Mouse (Mus musculus) naive thymus-derived CD4-positive, alpha-beta T cell, adult 2 months (primary cell): ENCODE results near the gene Ctsd.

ENCODE experiments used
- DNase-seq: peaks from one replicate; pipeline ENCODE4 v3.0.0-alpha.2; 2011; ENCODE audit warnings: low read depth

The Ctsd gene

GRCm38 (mm10) chr7:142399250-142399649 is 11.4 kb upstream of the Ctsd start:
- DNase-seq: no peak

GRCm38 (mm10) chr7:142398052-142398451 is 10.2 kb upstream of the Ctsd start:
- no peak for DNase-seq

DNA sequence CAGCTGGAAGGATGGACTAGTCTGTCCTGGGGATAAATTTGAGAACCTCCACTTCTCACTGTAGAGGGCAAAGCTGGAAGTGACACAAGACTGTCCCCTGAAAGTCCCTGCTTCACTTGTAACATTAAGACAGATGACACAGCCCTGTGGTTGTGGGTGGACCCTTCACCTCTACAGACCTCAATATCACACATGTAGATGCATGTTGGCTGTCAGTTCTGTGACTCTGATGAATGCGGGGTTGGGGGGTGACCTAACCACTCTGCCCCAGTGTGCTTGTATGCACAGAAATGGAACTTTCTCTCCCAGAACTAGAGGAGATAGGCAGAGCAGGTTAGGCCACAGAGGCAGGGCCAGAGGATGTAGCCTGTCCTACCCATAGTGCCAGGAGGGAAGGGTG is 8.8 kb upstream of the Ctsd start:
- DNase-seq: no peak

DNA sequence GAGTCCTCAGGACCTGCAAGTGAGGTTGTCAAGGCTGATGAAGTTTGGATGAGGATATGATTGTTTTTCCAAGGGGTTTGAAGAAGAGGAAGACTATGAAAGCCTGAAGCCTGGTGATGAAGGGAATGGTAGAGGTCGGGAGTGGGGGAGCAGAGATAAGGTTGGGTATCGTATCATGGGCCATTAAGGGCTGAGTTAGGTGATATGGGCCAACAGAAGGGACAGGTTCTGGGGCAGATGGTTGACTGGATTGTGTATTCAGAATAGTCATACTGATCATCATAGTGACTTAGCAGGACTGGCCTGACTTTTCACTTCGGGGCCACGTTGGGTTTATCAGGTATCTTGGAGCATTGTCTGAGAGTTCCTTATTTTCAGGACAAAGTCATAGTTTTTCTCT is 7.6 kb upstream of the Ctsd start:
- DNase-seq: no peak

DNA sequence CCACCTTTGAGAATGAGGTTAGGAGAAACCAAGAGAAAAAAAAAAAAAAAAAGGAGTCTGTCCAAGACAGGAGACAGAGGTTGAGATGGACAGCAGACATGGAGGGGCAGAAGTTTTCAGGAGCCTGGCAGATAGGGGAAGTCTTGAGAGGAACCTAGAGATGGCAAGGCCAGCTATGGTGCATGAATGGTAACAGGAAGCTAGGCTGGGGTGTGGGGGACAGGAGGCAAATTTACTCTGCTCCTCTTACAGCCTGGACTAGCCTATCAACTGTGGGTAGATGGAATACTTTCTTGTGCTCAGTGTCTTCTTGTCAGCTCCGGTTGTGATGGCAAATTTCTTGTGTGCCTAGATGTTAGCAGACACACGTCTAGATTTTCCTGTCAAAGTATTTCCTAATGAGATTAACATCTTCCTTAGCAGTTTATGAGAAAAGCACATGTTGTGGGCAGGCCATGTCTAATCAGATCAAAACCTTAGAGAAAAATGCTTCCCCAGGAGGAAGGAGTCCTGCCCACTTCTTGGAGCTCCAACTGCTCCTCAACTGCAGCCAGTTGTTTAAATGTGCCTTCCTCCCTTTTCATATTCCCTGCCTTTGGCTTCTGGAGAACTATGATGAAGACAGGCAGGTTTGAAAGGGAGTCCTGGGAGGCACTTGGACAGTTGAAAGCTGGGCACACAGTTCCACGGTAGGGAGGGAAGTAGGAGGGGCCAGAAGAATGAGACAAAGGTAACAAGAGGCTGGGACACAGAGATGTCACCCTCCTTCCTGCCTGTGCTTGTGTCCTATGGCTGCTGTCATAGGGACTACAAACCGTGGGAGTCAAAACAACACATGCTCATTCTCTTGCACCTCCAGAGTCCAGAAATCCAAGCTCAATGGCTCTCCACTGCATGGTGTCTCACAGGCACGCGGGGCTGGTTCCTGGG is 6.7 kb upstream of the Ctsd start:
- peak; percentile 36 for DNase-seq

DNA sequence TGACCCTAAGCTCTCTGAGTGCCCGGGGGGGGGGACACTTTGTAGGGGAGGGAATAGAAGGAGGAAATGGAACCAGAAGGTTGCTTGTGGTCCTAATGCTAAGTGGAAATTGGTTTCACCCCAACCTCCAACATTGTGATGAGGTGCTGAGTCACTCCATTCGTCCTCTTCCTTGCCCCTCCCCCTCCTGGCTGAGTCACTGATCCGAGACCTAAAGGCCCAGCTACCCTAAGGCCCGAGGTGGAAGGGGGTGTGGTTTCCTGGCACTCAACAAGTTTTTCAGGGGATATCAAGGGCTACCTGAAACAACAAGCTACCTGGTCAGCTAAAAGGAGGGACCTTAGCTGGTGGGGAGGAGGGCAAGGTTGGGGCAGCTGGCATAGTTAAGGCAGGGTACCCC is 5.4 kb upstream of the Ctsd start:
- DNase-seq: no peak

DNA sequence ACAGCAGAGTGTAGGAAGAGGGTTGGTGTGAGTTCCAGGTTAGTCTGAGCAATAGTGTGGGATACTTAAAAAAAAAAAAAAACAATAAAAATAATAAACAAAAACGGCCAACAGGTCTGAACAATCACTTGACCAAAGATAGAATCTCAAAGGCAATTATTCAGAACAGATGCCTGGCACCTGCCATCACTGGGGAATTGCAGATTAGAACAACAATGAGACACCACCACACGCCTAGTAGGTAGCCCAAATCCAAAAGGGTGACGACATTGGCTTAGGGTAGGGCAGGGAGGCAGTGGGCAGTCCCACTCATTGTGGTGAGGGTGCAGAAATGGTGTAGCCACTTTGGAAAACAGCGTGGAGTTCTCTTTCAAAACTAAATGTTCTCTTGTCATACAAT is 3.8 kb upstream of the Ctsd start:
- no peak for DNase-seq

- no peak for DNase-seq
These were observed 3.3 kb upstream of the Ctsd start for GRCm38 (mm10) chr7:142391108-142391507.

DNA sequence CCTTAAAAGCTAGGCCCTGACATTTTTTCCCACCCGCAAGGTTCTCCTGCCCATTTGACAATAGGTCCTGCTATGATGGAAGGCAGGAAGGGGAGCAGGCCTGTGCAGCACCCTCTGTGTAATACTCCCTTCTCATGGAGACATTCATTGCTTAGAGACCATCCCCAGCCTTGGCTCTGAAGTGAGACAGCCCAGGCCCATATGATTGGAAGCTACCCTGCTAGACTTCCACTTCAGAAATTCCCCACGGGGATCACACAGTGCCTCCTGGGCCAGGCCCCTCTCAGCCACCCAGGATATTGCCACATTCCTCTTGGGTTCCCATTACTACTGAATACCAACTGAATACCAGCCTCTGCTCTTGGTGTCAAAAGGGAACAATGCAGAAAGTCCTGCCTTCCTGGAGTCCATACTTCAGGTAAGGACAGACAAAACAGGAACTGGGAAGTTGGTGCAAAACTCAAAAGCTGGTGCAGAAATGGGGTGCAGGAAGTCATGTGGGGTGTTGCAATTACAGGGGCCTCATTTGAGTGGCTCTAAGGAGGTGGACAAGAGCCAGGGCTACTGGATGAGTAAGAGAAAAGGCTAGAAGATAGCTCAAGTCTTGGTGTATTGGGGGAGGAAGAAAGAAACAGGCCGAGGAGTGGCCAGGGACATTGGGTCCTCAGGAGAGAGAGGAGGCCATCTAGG is 2.3 kb upstream of the Ctsd start:
- no peak for DNase-seq

DNA sequence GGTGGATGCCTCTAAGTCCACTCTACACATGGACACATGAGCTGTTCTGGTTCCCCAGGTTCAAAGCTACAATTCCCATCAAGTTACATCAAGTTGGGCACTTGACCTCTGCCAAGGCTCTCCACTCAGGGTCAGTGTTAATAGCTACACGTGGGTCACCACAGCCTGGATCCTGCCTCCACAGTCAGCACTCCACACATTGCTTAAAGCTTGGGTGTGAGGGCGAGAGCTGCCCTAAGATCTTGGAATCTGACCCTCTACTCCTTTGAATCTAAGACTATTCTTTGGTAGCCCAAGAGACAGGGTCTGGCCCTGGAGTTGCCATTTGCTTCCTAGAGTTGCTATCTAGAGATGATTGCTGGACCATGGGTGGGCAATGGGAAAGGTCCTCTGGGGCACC is 902 bp upstream of the Ctsd start:
- peak; percentile 13 for DNase-seq

DNA sequence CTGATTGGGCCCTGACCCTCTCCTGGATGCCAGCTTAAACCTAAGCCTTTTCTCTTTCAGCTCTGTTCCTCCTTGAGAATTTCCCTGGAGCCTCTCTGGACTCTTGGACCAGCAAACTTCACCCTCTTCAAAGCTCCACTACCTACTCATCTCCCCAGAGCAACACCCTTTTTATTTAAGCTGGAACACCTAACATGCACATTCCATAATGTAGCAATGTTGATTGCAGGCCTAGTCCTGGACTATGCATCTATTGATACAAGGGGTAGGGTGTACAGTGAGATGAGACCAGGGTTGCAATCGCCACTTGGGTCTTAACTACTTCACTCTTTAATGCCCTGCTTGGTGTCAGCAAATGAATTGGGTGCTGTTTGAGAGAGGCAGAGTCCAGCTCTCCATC is 360 bp upstream of the Ctsd start:
- no peak for DNase-seq

DNA sequence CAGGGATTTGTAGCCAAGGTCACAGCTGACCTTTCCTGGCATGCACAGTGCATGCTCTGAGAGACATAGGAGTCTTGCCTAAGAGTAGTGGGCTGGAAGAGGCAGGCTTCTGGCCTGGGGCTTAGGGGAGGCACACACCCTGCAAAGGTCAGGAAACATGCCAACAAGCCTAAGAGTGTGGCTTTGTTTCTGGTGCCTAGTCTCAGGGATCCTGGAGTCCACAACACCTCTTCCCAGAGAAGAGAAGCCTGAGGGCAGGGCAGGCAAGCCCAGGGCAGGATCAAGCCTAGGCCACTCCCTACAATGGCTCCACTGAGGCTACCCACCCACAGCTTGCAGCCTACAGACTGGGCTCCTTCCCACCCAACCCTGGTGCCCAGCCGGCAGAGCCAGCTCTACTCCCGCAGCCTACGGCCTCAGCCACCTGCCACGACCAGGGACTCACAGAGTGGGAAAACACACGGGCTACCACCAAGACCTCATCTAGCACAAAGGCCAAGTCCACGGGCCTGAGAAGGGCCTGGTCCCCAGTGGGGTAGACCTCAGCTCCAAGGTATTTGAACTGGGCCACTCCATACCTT is 1.1 kb downstream of the Ctsd start:
- no peak for DNase-seq

DNA sequence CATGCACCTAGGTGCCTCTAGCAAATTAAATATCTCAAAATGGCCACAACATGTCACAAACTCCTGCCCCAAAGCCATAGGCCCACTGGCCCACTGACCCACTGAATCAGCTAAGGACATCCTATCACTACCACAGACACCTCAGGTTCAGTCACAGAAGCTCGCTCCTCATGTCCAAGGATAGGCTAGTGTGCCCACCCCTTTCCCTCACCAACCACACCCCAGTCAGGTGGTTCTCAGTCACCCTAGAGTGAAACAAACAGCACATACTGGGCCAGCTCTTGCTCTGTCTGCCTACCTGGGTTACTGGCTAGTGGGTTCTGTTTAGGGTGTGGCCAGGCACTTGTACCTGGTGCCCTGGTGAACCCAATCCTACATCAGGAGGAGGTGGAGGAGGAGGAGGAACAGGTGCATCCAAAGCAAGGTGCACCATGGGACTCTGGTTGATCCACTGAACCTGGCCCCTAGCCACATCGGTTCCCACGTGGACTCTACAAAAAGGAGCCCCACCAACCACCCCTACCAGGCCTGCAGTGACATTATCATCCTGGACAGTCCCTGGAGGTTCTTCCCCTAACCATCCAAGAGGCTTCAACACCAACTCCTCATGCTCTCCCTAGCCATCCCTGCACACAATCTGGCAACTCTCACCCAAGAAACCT is 2.0 kb downstream of the Ctsd start:
- DNase-seq: no peak

DNA sequence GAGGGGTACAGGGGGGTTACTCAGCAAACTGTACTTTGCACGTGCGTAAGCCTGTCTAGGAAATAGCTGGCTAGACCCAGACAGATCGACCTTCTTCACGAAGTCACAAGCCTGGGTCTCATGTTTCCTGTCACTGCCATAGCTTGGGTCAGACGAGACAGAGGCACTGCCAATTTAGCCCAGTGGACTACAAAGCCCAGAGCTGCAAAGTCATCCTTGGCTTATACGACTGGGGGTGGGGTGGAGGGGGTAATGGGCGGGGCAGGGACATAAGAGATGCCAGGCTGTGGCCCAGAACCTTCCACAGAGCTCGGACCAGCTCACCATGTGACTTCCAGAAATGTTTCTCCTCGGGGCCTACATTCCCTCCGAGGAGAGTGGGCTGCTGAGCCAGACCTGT is 3.5 kb downstream of the Ctsd start:
- no peak for DNase-seq

GRCm38 (mm10) chr7:142382567-142382966 is 5.3 kb downstream of the Ctsd start, which contains the start of gene Gm49369:
Gene Gm49369, minus strand, starts transcription at chr7:142382667.
- DNase-seq: peak; percentile 13

DNA sequence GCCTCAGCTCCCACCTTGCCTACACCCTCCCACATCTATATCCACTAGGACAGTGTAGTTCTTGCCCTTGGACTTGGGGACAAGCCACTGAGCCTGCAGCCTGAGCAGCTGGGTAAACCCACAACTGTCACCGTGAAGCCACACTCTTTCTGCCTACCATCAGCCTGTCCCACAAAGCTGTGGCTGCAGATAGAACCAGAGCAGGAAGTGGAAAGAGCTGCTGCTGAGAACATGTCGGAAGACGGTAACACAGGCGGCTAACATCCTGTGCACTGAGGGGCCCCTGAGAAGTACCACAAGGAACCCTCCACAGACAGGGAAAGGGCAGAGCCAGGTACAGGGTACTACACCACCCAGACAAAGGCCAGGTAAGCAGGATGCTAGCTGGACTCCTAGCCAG is 6.7 kb downstream of the Ctsd start:
- peak; percentile 77 for DNase-seq

DNA sequence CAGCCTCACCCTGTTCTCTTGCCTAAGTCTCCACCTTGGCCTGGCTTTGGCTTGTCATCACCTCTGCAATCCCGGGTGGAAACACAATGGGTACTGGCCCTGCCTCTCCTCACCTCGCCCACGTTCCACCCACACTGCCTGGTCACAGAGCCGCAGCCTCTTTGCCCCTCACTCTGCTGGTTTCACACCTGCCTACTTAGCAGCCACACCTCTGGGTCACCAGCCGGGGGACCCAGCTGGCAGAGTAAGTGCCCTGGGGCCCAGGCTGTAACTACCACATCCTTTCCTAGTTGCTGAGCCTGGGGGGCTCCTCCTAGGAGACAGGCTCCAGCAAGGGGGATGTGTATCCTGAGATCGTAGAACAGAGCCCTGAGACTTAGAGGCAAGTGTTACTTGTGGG is 8.7 kb downstream of the Ctsd start:
- no peak for DNase-seq

GRCm38 (mm10) chr7:142377233-142377925 is 10.5 kb downstream of the Ctsd start:
- no peak for DNase-seq

GRCm38 (mm10) chr7:142376096-142376495 is 11.7 kb downstream of the Ctsd start:
- no peak for DNase-seq

DNA sequence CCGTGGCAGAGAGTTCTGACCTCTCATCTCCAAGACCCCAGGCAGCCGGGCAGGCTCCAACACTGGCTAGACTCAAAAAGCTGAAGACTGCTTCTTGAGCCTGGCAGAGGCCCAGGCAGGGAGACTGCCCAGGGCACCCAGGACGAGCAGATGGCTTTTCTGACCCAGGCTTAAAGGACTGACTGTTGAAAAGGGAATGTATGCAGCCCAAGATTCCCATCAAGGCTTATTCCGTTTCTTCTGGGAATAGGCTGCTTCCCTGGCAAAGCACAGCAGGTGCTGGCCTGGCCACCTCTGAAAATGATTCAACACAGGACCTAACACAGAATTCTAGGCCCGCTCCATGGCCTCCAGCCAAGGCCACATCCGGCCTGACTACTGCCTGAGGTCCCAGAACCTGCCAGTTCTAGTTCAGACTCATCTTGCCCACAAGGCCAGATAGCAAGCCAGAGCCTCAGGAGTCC is 12.5 kb downstream of the Ctsd start:
- no peak for DNase-seq

GRCm38 (mm10) chr7:142374413-142375015 is 13.3 kb downstream of the Ctsd start:
- DNase-seq: no peak
